Mouse (Mus musculus) liver, embryonic 14.5 days (tissue): ENCODE measurements at regions not wholly inside any gene's neighbourhood (a gene's known extent, or its start where the extent isn't known, plus 50 kb on each side); places are given as distances from the start of the nearest gene placed in this dataset.

Experiments used
- CTCF ChIP-seq: IDR thresholded peaks from 2 replicates; pipeline ENCODE4 v1.5.1; 2016; ENCODE audit warnings: antibody characterized with exemption, low read depth, control low read depth
- EP300 ChIP-seq: IDR thresholded peaks from 2 replicates; pipeline ENCODE4 v1.6.1; 2016; ENCODE audit warnings: antibody characterized with exemption, low read depth

GRCm38 (mm10) chr10:7267106-7267505 is 55.1 kb upstream of the Cnksr3 start:
- TF ChIP-seq EP300: no peak
- TF ChIP-seq CTCF: no peak
